ENCODE assay signal across 9 mouse cellular contexts in genomic region chrX:105006445-105006844, GRCm38 (mm10).
DNase-seq lines count a peak whose midpoint lies in the region; ATAC-seq and TF ChIP-seq lines count a peak whose summit lies in the region.
"Had no signal": no experiment of that assay in that cellular context is flagged by ENCODE, and none has a peak within 500 bp of the region (broad histone marks: within the 10 kb centered on the region; RNA-seq: fewer than 3 reads in every experiment).

No protein-coding gene starts in this region.

- WGBS in liver, adult 2 months: 42% methylated on average over 2 of the region's 2 CpGs
- 16% methylated on average over 2 of the region's 2 CpGs for whole genome bisulfite sequencing in liver, embryonic 11.5 days

- no peaks in the 10 kb centered on the region for H3K36me3 ChIP-seq in liver, adult 2 months (ENCODE audit: control insufficient read depth, insufficient read depth, low read length)
- no peaks in the 10 kb centered on the region for H3K36me3 ChIP-seq in liver, embryonic 11.5 days (ENCODE audit: control insufficient read depth, insufficient read depth, low read length)

- H3K27ac ChIP-seq in liver, adult 2 months (replicated peaks; ENCODE audit: insufficient read depth, low read depth, low read length): no peak overlapping the region
- no peak overlapping the region for H3K27ac ChIP-seq in liver, embryonic 11.5 days (ENCODE audit: low read depth, low read length)
- H3K27ac ChIP-seq: macrophage had no signal

- no peaks in the 10 kb centered on the region for H3K27me3 ChIP-seq in liver, adult 2 months (ENCODE audit: control insufficient read depth, insufficient read depth, low read length)
- H3K27me3 ChIP-seq in liver, embryonic 11.5 days (replicated peaks; ENCODE audit: control insufficient read depth, insufficient read depth, low read length): peaks cover 9% of the 10 kb centered on the region

- no peaks in the 10 kb centered on the region for H3K9me3 ChIP-seq in liver, embryonic 11.5 days (ENCODE audit: control insufficient read depth, low read length)

- peak; percentile 7 for DNase-seq in adrenal gland, postnatal 10 days
- no peak for DNase-seq in adrenal gland, postnatal 4 days (ENCODE audit: low spot score in 2 of 2)
- peak; percentile 1 for DNase-seq in liver, adult 2 months (ENCODE audit: extremely low read depth, low read depth, low spot score)
- DNase-seq in liver, embryonic 11.5 days (ENCODE audit: low spot score): no peak
- peak; percentile 1 for DNase-seq in cerebellum, adult 11-12 months
- DNase-seq in induced T-regulatory cell, adult 2 months (ENCODE audit: low read depth): peak; percentile 42
- DNase-seq in naive thymus-derived CD4-positive, alpha-beta T cell, adult 2 months (ENCODE audit: low read depth): peak; percentile 23
- no peak for DNase-seq in gastrocnemius, postnatal 10 days

- peak; percentile 33; the same call in 1 of the 2 replicates for TF ChIP-seq CTCF in liver, adult 2 months (IDR thresholded peaks at IDR 0.05; ENCODE audit: low read depth, low read length)

- H3K4me2 ChIP-seq in liver, embryonic 11.5 days: no peak overlapping the region

- no peak for ATAC-seq in liver, embryonic 11.5 days (replicated peaks; ENCODE audit: low FRiP score)

- no peak for TF ChIP-seq POLR2A in liver, adult 2 months (IDR thresholded peaks at IDR 0.05; ENCODE audit: extremely low read depth, insufficient read depth, low read length)

- no peak overlapping the region for H3K9ac ChIP-seq in liver, adult 2 months (ENCODE audit: low read depth, low read length)
- H3K9ac ChIP-seq in liver, embryonic 11.5 days (ENCODE audit: low read depth, low read length): no peak overlapping the region

- no peaks in the 10 kb centered on the region for H3K4me1 ChIP-seq in liver, adult 2 months (ENCODE audit: control insufficient read depth, insufficient read depth, low read length)
- no peaks in the 10 kb centered on the region for H3K4me1 ChIP-seq in liver, embryonic 11.5 days (replicated peaks; ENCODE audit: control insufficient read depth, insufficient read depth, low read length)

- H3K79me2 ChIP-seq in liver, adult 2 months (ENCODE audit: control insufficient read depth, insufficient read depth, low read length): no peaks in the 10 kb centered on the region

- no peak overlapping the region for H3K4me3 ChIP-seq in liver, adult 2 months (ENCODE audit: insufficient read depth, low read depth, low read length)
- H3K4me3 ChIP-seq in liver, embryonic 11.5 days (ENCODE audit: low read depth, low read length): no peak overlapping the region

Comparison
In these comparisons a context has a peak if more than half of its experiments do, and no peak if none do; other contexts are left out.
1. DNase-seq: peak in adrenal gland, postnatal 10 days (single experiment), liver, adult 2 months (single experiment), cerebellum, adult 11-12 months (single experiment), induced T-regulatory cell, adult 2 months (single experiment) and naive thymus-derived CD4-positive, alpha-beta T cell, adult 2 months (single experiment); none in adrenal gland, postnatal 4 days (0 of 2), liver, embryonic 11.5 days (single experiment) and gastrocnemius, postnatal 10 days (single experiment).